Mouse (Mus musculus) stomach, postnatal 0 days (tissue): Measurements from ENCODE around the gene Ctdspl. TPM values are rescaled to one million over a fixed set of nuclear protein-coding genes. Genes with fewer than 3 reads are reported as not detected.

Experiments used
- ATAC-seq: fragments of 200-750 bp; cut with Nextera tagmentation; 2 replicates; pipeline ENCODE4 v1.8.0; 2017; ENCODE audit not compliant: low FRiP score, low TSS enrichment
- DNase-seq: peaks from one replicate; pipeline ENCODE4 v3.0.0-alpha.2; 2016; ENCODE audit warnings: low spot score
- H3K27ac ChIP-seq: fragments of 300-500 bp; sonication (generic); replicated peaks from 2 replicates; pipeline ENCODE4 v1.5.1; 2014; ENCODE audit warnings: mild to moderate bottlenecking, control low read depth
- H3K27me3 ChIP-seq: fragments of 300-500 bp; sonication (generic); 2 replicates; pipeline ENCODE4 v1.6.1; 2014; ENCODE audit warnings: low read length; ENCODE audit not compliant: control insufficient read depth, insufficient read depth
- H3K36me3 ChIP-seq: fragments of 300-500 bp; sonication (generic); 2 replicates; pipeline ENCODE4 v1.6.1; 2014; ENCODE audit warnings: low read length, mixed read lengths; ENCODE audit not compliant: control insufficient read depth, insufficient read depth
- H3K4me1 ChIP-seq: fragments of 300-500 bp; sonication (generic); replicated peaks from 2 replicates; pipeline ENCODE4 v1.6.1; 2014; ENCODE audit warnings: antibody characterized with exemption; ENCODE audit not compliant: control insufficient read depth, insufficient read depth
- H3K4me2 ChIP-seq: fragments of 300-500 bp; sonication (generic); replicated peaks from 2 replicates; pipeline ENCODE4 v1.6.1; 2014; ENCODE audit warnings: low read depth, mild to moderate bottlenecking, control low read depth, moderate library complexity
- H3K4me3 ChIP-seq: fragments of 300-500 bp; sonication (generic); 2 replicates; pipeline ENCODE4 v1.5.1; 2014; ENCODE audit warnings: low read depth, low read length, control low read depth
- H3K9ac ChIP-seq: fragments of 300-500 bp; sonication (generic); 2 replicates; pipeline ENCODE4 v1.6.1; 2014; ENCODE audit warnings: mild to moderate bottlenecking, low read length, control low read depth, mixed read lengths
- H3K9me3 ChIP-seq: fragments of 300-500 bp; sonication (generic); 2 replicates; pipeline ENCODE4 v1.6.1; 2016; ENCODE audit warnings: low read length; ENCODE audit not compliant: control insufficient read depth
- CTCF ChIP-seq: IDR thresholded peaks from 2 replicates; pipeline ENCODE4 v1.5.1; 2016; ENCODE audit warnings: antibody characterized with exemption, low read depth, mild to moderate bottlenecking, moderate library complexity
- EP300 ChIP-seq: optimal IDR thresholded peaks from 2 replicates; pipeline ENCODE3; 2016; ENCODE audit warnings: antibody characterized with exemption
- WGBS: fragments of 180-500 bp; shearing (Covaris S2); extraction: QIAGEN DNeasy Blood & Tissue Kit; methylation state at CpG from one replicate; pipeline ENCODE4 v1.1.7; 2014; 5-methylcytosine and 5-hydroxymethylcytosine counted together
- polyA plus RNA-seq: library from polyadenylated mRNA; unstranded; fragments of >200 nt; fragmentation: Nextera tagmentation; extraction: Ambion mirVana; gene quantifications from 2 replicates; pipeline ENCODE4 v1.2.1, GENCODE M21; 2015

The Ctdspl gene
- polyA plus RNA-seq, 1 experiment from 2014 or later, result 7.4 TPM

DNA sequence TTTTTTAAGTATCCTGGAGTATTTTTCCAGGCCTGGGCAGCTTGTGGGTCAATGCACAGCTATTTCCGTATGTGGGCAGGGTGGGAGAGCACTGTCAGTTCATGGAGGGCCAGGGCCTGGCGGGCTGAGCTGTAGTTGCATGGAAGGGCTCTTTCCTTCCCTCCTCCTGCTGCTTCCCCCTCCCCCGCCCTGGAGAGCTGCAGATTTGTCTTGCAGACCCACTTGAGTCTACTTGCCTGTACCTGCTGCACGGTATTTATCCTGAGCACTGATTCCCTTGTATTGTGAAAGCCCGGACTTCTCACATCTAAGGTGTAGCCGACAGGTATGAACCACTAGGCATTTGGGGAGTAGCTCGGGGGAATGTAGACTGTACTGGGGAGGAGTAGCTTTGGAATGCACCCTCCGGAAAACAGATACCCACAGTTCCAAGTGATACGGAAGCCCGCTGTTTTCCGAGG lies 49.0 kb downstream of the Ctdspl start:
- WGBS, result 52% methylated on average over 11 of the region's 11 CpGs
- Histone ChIP-seq H3K9ac (no peak overlapping the region), H3K4me1 (peaks cover 4% of the 10 kb centered on the region; the same call in 1 of the 2 replicates), H3K9me3 (no peaks in the 10 kb centered on the region), H3K4me2 (no peak overlapping the region), H3K27ac (peak overlapping the region; percentile 53; the same call in 1 of the 2 replicates), H3K27me3 (no peaks in the 10 kb centered on the region), H3K4me3 (no peak overlapping the region), H3K36me3 (no peaks in the 10 kb centered on the region)
- DNase-seq (no peak), ATAC-seq (peak; percentile 61; the same call in 1 of the 2 replicates)
- TF ChIP-seq EP300, result no peak
- no peak for TF ChIP-seq CTCF

DNA sequence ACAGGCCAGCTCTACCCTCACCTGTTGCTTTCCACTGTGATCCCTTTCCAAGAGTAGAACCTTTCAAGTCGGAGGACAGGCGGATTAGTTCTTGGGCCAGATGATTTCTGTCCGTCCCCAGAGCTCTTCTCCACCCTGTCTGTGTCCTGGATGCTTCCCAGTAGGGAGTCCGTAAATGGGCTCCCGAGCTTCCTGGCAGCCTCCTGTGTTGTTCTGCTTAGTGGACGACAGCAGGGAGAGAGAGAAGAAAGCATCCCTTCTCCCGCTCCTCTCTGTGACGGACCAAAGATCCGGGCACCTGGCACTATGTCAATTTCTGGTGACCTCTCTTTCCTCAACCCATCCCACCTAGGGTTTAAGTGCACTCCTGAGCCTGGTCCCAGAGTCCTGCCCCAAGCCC lies 49.5 kb downstream of the Ctdspl start:
- no peak for ATAC-seq
- H3K36me3 ChIP-seq, result no peaks in the 10 kb centered on the region
- no peak for DNase-seq
- H3K4me3 ChIP-seq, result no peak overlapping the region
- H3K9me3 ChIP-seq, result no peaks in the 10 kb centered on the region
- TF ChIP-seq CTCF, result no peak
- no peak for TF ChIP-seq EP300
- H3K4me2 ChIP-seq, result no peak overlapping the region
- no peak overlapping the region for H3K9ac ChIP-seq
- no peaks in the 10 kb centered on the region for H3K27me3 ChIP-seq
- 40% methylated on average over 9 of the region's 9 CpGs for WGBS
- peaks cover 8% of the 10 kb centered on the region; the same call in 1 of the 2 replicates for H3K4me1 ChIP-seq
- H3K27ac ChIP-seq, result peak overlapping the region; percentile 53

DNA sequence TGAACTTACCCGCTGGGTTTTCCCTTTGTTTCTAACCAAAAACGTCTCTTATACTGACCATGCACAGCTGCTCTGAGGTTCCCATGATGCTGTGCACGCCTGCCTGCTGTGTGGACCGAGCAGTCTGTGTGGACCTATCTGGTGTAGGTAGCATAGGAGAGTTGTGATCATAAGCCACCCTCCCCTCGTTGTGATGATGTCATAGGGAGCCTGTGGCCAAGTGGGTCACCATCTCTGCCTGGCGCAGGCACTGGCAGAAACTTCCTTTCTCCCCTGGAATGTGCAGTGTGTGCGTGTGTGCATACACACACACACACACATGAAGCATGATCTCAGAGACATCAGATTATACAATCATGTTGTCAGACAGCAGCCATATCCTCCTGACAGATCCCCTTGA lies 50.3 kb downstream of the Ctdspl start:
- ATAC-seq (no peak), DNase-seq (no peak)
- Histone ChIP-seq H3K36me3 (no peaks in the 10 kb centered on the region), H3K4me3 (no peak overlapping the region), H3K4me2 (no peak overlapping the region), H3K27me3 (no peaks in the 10 kb centered on the region), H3K9me3 (no peaks in the 10 kb centered on the region), H3K27ac (no peak overlapping the region), H3K9ac (no peak overlapping the region), H3K4me1 (peaks cover 8% of the 10 kb centered on the region; the same call in 1 of the 2 replicates)
- WGBS, result 76% methylated on average over 7 of the region's 7 CpGs
- TF ChIP-seq CTCF (no peak), EP300 (no peak)

DNA sequence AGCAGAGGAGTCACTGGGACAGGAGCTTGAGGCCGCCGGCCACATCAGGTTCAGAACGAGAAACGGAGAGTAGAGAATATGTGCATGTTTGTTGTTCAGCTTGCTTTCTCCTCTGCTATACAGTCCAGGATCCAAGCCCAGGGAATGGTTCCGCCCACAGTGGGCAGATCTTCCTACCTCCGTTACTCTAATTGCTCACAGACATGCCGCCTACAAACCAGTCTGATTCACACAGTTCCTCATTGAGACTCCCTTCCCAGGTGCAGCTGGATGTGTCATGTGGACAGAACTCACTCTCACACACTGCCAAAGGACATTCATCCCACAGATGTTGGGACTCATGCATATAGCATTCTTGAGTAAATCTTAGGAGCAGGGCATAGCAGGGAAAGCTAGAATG lies 51.2 kb downstream of the Ctdspl start:
- Histone ChIP-seq H3K4me2 (no peak overlapping the region), H3K9me3 (no peaks in the 10 kb centered on the region), H3K9ac (no peak overlapping the region), H3K36me3 (no peaks in the 10 kb centered on the region), H3K4me3 (no peak overlapping the region), H3K27me3 (no peaks in the 10 kb centered on the region), H3K27ac (no peak overlapping the region), H3K4me1 (peaks cover 8% of the 10 kb centered on the region; the same call in 1 of the 2 replicates)
- TF ChIP-seq CTCF, result no peak
- TF ChIP-seq EP300, result no peak
- WGBS, result 86% methylated on average over 7 of the region's 7 CpGs
- no peak for ATAC-seq
- no peak for DNase-seq

DNA sequence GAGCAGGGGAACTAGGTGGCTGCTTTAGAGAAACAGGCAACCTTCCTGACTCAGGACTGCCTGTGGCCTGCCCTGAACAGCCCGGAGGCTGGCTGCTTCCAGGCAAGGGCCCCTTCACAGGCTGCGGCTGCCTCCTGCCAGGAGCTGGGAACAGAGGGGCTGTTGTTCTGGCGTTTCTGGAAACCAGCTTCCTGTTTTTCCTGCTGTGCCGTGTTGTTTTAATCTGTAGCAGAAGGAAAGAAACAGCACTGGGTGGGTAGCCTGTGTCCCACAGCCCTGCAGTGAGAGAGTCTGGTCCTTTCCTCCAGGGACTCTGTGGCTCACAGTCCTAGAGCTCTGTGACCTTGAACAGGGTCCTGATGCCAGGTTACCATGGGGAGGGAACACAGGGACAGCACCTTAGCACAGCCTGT lies 54.2 kb downstream of the Ctdspl start:
- Histone ChIP-seq H3K36me3 (no peaks in the 10 kb centered on the region), H3K4me2 (no peak overlapping the region), H3K27me3 (no peaks in the 10 kb centered on the region), H3K9ac (0 out of 2 replicates have a peak overlapping the region, but pooled peaks have one; percentile 27), H3K4me1 (peaks cover 5% of the 10 kb centered on the region), H3K27ac (peak overlapping the region; percentile 56), H3K9me3 (no peaks in the 10 kb centered on the region), H3K4me3 (no peak overlapping the region)
- 20% methylated on average over 4 of the region's 4 CpGs for WGBS
- DNase-seq (no peak), ATAC-seq (peak; percentile 21; the same call in 1 of the 2 replicates)
- no peak for TF ChIP-seq CTCF
- TF ChIP-seq EP300, result no peak

DNA sequence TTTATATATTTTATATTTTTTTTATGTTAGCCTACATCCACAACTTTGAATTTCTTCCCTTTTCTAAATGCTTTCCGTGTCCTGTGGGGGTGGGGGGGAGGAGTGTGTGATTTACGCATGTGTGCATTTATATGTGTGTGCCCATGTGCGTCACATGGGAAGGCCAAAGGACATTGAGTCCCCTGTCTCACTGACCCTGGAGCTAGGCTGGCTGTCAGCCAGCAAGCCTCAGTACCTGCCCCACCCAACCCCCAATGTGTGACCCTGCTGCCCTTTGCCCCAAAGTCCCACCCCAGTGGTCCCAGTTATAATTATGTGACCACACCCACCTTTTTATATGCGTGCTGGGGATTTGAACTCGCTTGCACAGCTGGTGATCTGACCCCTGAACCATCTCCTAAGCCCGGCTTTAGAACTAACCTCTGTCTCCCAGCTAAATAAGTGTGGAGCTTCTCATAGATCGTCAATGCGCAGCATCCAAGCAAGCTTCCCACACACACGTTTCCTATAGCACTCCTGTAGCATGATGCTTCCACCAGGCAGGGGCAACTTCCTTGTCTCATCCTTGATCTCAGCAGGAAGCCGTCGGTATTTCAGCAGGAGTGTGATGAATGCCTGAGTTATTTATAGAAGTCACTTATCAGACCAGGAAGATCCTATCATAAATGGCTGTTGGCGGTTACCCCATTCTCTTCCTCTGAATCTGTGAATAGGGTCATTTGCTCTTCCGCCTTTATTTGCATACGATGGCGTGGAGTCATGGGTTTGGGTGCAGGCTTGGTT lies 58.6 kb downstream of the Ctdspl start:
- Histone ChIP-seq H3K9me3 (no peaks in the 10 kb centered on the region), H3K9ac (no peak overlapping the region), H3K4me2 (no peak overlapping the region), H3K27me3 (no peaks in the 10 kb centered on the region), H3K4me1 (peaks cover 5% of the 10 kb centered on the region), H3K36me3 (no peaks in the 10 kb centered on the region), H3K4me3 (no peak overlapping the region), H3K27ac (no peak overlapping the region)
- WGBS, result 66% methylated on average over 15 of the region's 15 CpGs
- DNase-seq (no peak), ATAC-seq (peak; percentile 64)
- TF ChIP-seq EP300 (no peak), CTCF (no peak)
